Mouse (Mus musculus) midbrain, embryonic 14.5 days (tissue): ENCODE measurements at regions not wholly inside any gene's neighbourhood (a gene's known extent, or its start where the extent isn't known, plus 50 kb on each side); places are given as distances from the start of the nearest gene placed in this dataset.

Experiments
- ATAC-seq: fragments of 200-750 bp; cut with Nextera tagmentation; 2 replicates; pipeline ENCODE4 v1.8.0; 2017; ENCODE audit warnings: moderate number of reproducible peaks, moderate library complexity; ENCODE audit not compliant: low FRiP score, low TSS enrichment
- DNase-seq: peaks from one replicate; pipeline ENCODE4 v3.0.0-alpha.2; 2015
- H3K27ac ChIP-seq: fragments of 300-500 bp; sonication (generic); replicated peaks from 2 replicates; pipeline ENCODE4 v1.5.1; 2014; ENCODE audit warnings: mild to moderate bottlenecking, low read depth, low read length, moderate library complexity
- H3K27me3 ChIP-seq: fragments of 300-500 bp; sonication (generic); 2 replicates; pipeline ENCODE4 v1.6.1; 2014; ENCODE audit warnings: low read length, control low read depth, mixed read lengths; ENCODE audit not compliant: control insufficient read depth, insufficient read depth
- H3K36me3 ChIP-seq: fragments of 300-500 bp; sonication (generic); 2 replicates; pipeline ENCODE4 v1.6.1; 2014; ENCODE audit warnings: low read length, control low read depth; ENCODE audit not compliant: control insufficient read depth, insufficient read depth
- H3K4me1 ChIP-seq: fragments of 300-500 bp; sonication (generic); 2 replicates; pipeline ENCODE4 v1.6.1; 2014; ENCODE audit warnings: mild to moderate bottlenecking, antibody characterized with exemption, low read length, control low read depth; ENCODE audit not compliant: control insufficient read depth, insufficient read depth
- H3K4me2 ChIP-seq: fragments of 300-500 bp; sonication (generic); 2 replicates; pipeline ENCODE4 v1.6.1; 2014; ENCODE audit warnings: mild to moderate bottlenecking, low read length, moderate library complexity
- H3K4me3 ChIP-seq: fragments of 300-500 bp; sonication (generic); replicated peaks from 2 replicates; pipeline ENCODE4 v1.5.1; 2014; ENCODE audit warnings: low read depth, low read length
- H3K9ac ChIP-seq: fragments of 300-500 bp; sonication (generic); replicated peaks from 2 replicates; pipeline ENCODE4 v1.6.1; 2014; ENCODE audit warnings: mild to moderate bottlenecking, low read length, moderate library complexity
- H3K9me3 ChIP-seq: fragments of 300-500 bp; sonication (generic); 2 replicates; pipeline ENCODE4 v1.6.1; 2016; ENCODE audit warnings: low read length, control low read depth, mixed read lengths; ENCODE audit not compliant: control insufficient read depth
- WGBS: fragments of 180-500 bp; shearing (Covaris S2); extraction: QIAGEN DNeasy Blood & Tissue Kit; methylation state at CpG from one replicate; pipeline ENCODE4 v1.1.7; 2014; 5-methylcytosine and 5-hydroxymethylcytosine counted together

DNA sequence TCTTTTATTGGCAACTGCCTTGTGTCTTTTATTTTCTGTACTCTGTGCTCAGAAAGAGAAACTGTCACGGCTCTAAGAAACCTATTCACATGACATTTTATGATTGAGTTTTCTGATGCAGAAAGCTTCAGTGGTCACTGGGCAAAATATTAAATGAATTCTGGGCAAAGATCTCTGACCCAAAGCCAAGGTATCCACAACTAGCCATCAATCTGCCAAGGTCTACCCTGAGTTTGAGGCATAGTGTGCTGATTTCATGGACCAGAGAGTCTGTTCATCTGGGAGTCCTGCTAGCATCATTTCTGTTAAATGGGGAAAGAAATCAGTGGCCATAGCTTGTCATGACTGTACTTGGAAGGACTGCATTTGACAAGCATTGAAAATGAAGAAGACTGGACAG, 103.3 kb downstream of the Klf6 start:
- H3K9me3 ChIP-seq, result no peaks in the 10 kb centered on the region
- H3K4me2 ChIP-seq, result no peak overlapping the region
- 81% methylated on average over 1 of the region's 1 CpGs for WGBS
- no peak overlapping the region for H3K4me3 ChIP-seq
- no peak overlapping the region for H3K9ac ChIP-seq
- no peaks in the 10 kb centered on the region for H3K27me3 ChIP-seq
- ATAC-seq, result no peak
- DNase-seq, result no peak
- H3K4me1 ChIP-seq, result no peaks in the 10 kb centered on the region
- H3K27ac ChIP-seq, result no peak overlapping the region
- no peaks in the 10 kb centered on the region for H3K36me3 ChIP-seq

DNA sequence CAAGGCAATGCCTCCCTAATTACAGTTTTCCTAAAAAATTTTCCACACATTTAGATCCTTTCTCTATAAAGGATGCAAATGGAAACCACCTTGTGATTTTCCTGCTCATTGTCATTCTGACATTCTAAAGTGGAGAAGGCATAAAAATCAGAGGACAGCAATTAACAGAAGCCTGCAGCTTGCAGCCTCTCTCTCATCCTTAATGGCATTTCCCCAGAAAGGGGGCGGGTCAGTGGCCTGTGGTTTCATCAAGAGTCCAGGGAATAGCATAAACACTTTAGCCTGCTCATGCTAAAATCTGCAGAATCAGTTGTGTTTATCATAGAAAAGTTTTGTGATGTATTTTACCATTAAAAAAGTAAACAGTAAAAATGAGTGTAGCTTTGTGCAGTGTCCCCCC, 117.3 kb downstream of the Klf6 start:
- no peak overlapping the region for H3K27ac ChIP-seq
- ATAC-seq (no peak), DNase-seq (no peak)
- H3K4me3 ChIP-seq, result no peak overlapping the region
- 69% methylated on average over 1 of the region's 1 CpGs for WGBS
- no peak overlapping the region for H3K4me2 ChIP-seq
- no peaks in the 10 kb centered on the region for H3K27me3 ChIP-seq
- no peak overlapping the region for H3K9ac ChIP-seq
- no peaks in the 10 kb centered on the region for H3K4me1 ChIP-seq
- H3K36me3 ChIP-seq, result no peaks in the 10 kb centered on the region
- H3K9me3 ChIP-seq, result no peaks in the 10 kb centered on the region

DNA sequence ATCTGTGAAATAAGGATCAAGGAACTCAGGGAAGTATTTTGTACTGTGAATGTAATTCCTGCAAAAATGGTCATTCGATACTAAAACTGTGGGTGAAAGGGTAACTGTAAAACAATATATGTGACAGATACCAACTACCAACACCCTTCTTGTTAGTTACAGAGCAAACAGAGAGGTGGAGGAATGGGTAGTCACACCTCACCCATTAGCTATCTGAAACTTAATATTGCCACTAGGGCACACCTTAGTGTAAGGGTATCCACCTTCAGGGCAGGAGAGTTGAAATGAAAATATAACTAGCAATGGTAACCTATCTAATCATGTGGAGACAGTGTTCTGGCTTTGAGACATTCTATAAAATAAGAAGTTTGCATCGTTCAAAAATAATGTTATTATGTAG, 126.2 kb downstream of the Klf6 start:
- no peak for ATAC-seq
- H3K9me3 ChIP-seq, result no peaks in the 10 kb centered on the region
- no peaks in the 10 kb centered on the region for H3K4me1 ChIP-seq
- 96% methylated on average over 2 of the region's 2 CpGs for WGBS
- H3K27me3 ChIP-seq, result no peaks in the 10 kb centered on the region
- no peak overlapping the region for H3K4me2 ChIP-seq
- H3K27ac ChIP-seq, result no peak overlapping the region
- no peak for DNase-seq
- H3K4me3 ChIP-seq, result no peak overlapping the region
- H3K36me3 ChIP-seq, result no peaks in the 10 kb centered on the region
- no peak overlapping the region for H3K9ac ChIP-seq

DNA sequence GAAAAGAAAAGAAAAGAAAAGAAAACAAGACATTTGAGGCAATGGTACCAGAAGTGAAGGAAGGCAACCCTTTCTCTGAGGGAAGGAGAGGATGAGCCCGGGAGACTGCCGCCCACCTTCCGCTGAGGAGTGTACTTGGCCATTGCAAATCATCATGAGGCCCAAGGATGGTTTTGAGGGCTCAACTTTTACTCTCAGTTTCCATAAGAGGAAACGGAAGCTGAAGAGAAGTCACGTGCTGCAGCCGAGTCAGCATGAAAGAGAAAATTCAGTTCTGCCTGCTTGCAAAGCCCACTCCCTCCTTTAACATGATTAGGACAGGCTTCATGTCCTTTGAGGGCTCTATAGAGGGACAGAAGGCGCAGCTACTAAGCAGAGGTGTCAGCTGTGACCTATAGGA, 127.1 kb downstream of the Klf6 start:
- H3K9ac ChIP-seq, result no peak overlapping the region
- H3K36me3 ChIP-seq, result no peaks in the 10 kb centered on the region
- DNase-seq (no peak), ATAC-seq (no peak)
- no peaks in the 10 kb centered on the region for H3K9me3 ChIP-seq
- no peak overlapping the region for H3K27ac ChIP-seq
- H3K4me3 ChIP-seq, result no peak overlapping the region
- no peak overlapping the region for H3K4me2 ChIP-seq
- H3K4me1 ChIP-seq, result no peaks in the 10 kb centered on the region
- H3K27me3 ChIP-seq, result no peaks in the 10 kb centered on the region
- 85% methylated on average over 7 of the region's 7 CpGs for WGBS

DNA sequence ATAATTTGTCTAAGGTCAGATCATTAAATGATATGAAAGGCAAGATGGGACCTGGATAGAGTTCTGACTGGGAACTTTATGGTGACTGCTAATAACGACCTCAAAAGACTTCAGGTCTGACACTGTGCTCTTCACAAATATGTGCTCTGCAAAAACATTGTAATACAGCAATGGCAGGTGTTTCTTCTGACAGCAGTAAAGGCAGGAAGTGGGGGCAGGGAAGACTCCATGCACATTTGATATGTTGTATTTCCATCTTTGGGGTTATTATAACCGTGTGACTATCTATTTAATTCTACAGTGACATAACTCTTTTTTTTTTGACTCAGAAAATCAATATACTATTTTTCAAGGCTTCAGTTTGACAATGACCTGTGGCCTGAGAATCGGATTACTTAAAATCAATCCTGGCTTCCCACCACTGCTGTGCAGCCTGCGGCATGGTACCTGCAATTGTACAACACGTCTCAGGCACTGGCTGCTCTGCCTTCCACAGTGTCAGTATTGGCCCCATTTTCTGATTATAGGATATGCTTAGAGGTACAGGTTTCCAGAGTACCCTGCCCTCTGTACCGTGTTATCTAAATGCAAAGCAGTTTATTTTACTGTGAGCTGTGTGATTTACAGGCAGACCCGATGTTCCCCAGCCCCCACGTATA, 139.4 kb downstream of the Klf6 start:
- Histone ChIP-seq H3K36me3 (no peaks in the 10 kb centered on the region), H3K4me3 (no peak overlapping the region), H3K4me1 (no peaks in the 10 kb centered on the region), H3K4me2 (no peak overlapping the region), H3K27me3 (no peaks in the 10 kb centered on the region), H3K9ac (no peak overlapping the region), H3K27ac (no peak overlapping the region), H3K9me3 (no peaks in the 10 kb centered on the region)
- ATAC-seq, result no peak
- 81% methylated on average over 8 of the region's 8 CpGs for WGBS
- peak; percentile 17 for DNase-seq

DNA sequence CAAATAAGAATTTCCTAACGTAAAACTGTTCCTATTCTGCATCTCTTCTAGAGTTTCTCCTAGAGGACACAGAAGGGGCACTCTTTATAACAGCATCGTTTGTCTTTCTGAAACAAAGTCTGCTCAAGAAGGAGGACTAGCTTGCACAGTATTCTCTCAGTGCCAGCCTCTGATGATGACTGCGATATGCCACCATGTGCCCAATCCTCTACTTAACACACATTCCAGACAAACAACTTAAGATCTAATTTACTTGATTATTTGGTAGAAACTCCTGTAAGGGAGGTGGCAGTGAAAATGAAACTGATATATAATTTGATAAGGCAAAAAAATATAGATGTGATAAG, 139.9 kb downstream of the Klf6 start:
- no peaks in the 10 kb centered on the region for H3K27me3 ChIP-seq
- DNase-seq (no peak), ATAC-seq (no peak)
- no peak overlapping the region for H3K4me2 ChIP-seq
- no peaks in the 10 kb centered on the region for H3K36me3 ChIP-seq
- no peak overlapping the region for H3K27ac ChIP-seq
- no peak overlapping the region for H3K4me3 ChIP-seq
- no peaks in the 10 kb centered on the region for H3K9me3 ChIP-seq
- H3K4me1 ChIP-seq, result no peaks in the 10 kb centered on the region
- no peak overlapping the region for H3K9ac ChIP-seq
- WGBS, result 87% methylated on average over 3 of the region's 3 CpGs

DNA sequence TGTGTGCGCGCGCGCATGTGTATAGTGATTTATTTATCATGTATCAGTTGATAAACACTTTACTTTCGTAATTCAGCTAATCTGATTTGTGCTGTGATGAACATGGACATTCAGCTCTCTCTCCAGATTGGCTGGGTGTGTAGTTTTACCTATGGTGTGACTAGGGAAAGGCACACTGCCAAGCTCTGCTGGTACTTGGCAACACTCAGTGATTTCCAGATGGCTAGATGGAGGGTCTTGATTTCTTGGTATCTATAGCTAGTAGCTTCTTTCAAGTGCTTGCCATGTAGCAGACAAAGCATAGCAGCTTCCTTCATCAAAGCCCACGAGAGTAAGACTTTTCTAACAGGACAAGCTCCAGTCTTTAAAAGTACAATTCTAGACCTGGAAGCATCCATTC, 144.6 kb downstream of the Klf6 start:
- WGBS, result 92% methylated on average over 6 of the region's 6 CpGs
- ATAC-seq (no peak), DNase-seq (no peak)

DNA sequence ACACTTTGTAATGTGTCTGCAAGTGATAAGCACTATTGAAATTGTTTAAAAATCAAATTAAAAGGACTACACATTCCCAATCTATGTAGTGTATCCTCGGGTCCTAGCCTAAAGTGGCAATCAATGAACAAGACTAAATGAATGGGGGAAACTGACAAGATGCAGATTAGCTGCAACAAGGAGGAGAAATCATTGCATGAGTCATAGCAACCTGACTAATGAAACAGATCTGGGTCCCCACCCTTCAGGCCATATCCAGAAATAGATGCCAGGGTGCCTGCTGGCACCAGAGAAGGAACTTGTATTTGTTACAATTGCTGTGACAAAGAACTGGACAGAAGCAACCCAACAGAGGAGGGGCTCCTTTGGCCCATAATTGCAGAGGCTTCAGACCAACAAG, 148.4 kb downstream of the Klf6 start:
- Histone ChIP-seq H3K4me2 (no peak overlapping the region), H3K4me3 (no peak overlapping the region)
- WGBS, result 51% methylated on average over 1 of the region's 1 CpGs

More for the DNA sequence above, 144.6 kb downstream of the Klf6 start:
- Histone ChIP-seq H3K36me3 (no peaks in the 10 kb centered on the region), H3K4me2 (no peak overlapping the region), H3K9me3 (no peaks in the 10 kb centered on the region), H3K9ac (no peak overlapping the region), H3K4me1 (no peaks in the 10 kb centered on the region), H3K4me3 (no peak overlapping the region), H3K27ac (no peak overlapping the region), H3K27me3 (no peaks in the 10 kb centered on the region)

DNA sequence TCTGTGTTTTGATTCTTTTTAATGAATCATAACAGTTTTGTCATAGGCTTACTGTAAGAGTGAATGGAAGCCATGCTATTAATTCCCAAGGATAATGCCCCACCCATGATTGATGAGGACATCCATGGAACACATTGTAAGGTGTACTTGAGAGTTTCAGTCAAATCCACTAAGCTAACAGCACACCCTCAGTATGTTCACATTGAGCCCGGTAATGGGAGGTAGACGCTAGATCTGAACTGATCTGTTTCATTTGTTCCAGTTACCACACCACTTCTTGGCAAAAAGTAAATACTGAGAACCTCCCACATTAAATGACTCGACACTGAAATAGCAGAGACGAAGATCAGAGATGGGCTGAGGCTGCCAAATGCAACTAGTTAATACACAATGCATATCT, 165.9 kb downstream of the Klf6 start:
- H3K27ac ChIP-seq, result no peak overlapping the region
- no peaks in the 10 kb centered on the region for H3K27me3 ChIP-seq
- DNase-seq (no peak), ATAC-seq (no peak)
- H3K9ac ChIP-seq, result no peak overlapping the region
- 89% methylated on average over 4 of the region's 4 CpGs for WGBS
- H3K36me3 ChIP-seq, result no peaks in the 10 kb centered on the region
- H3K4me2 ChIP-seq, result no peak overlapping the region
- no peaks in the 10 kb centered on the region for H3K4me1 ChIP-seq
- H3K4me3 ChIP-seq, result no peak overlapping the region
- H3K9me3 ChIP-seq, result no peaks in the 10 kb centered on the region

More for the DNA sequence above, 148.4 kb downstream of the Klf6 start:
- Histone ChIP-seq H3K9ac (no peak overlapping the region), H3K27me3 (no peaks in the 10 kb centered on the region), H3K27ac (no peak overlapping the region), H3K4me1 (no peaks in the 10 kb centered on the region), H3K36me3 (no peaks in the 10 kb centered on the region), H3K9me3 (no peaks in the 10 kb centered on the region)
- DNase-seq (no peak), ATAC-seq (no peak)
